Mouse (Mus musculus) testis, adult 10 weeks (tissue): ENCODE results near the gene Gm10600. TPM values are rescaled to one million over a fixed set of nuclear protein-coding genes. Genes with fewer than 3 reads are reported as not detected.

Experiments
- polyA plus RNA-seq: library from polyadenylated mRNA; stranded (reverse); fragments of 350-450 nt; fragmentation: Illumina TruSeq; extraction: RNeasy Lipid Tissue Mini Kit (QIAGEN cat#74804); gene quantifications from one replicate; pipeline ENCODE4 v1.2.3, GENCODE M21; 2014; ENCODE audit warnings: low read depth, low replicate concordance

Gene Gm10600
- polyA plus RNA-seq = 0.48 TPM

GRCm38 (mm10) chr4:42240339-42240738 is at the start of gene Gm10600:
TSS of gene Gm10600 (plus strand) at chr4:42240639.

GRCm38 (mm10) chr4:42255467-42255866 is 15.0 kb downstream of the Gm10600 start, which contains the start of gene Ccl21b:
TSS of gene Ccl21b (plus strand) at chr4:42255767.

Other genes starting within 250 kb of the Gm10600 start
- not detected for gene Gm21093, start 205.9 kb upstream of the Gm10600 start, polyA plus RNA-seq
- not detected for gene Gm3893, start 149.4 kb upstream of the Gm10600 start, polyA plus RNA-seq
- gene Gm13304, start 125.8 kb upstream of the Gm10600 start, polyA plus RNA-seq = not detected
- not detected for gene Gm13306, start 87.2 kb upstream of the Gm10600 start, polyA plus RNA-seq
- gene Gm13305, start 72.0 kb upstream of the Gm10600 start, polyA plus RNA-seq = 4.8 TPM
- gene Ccl21b, start 15.1 kb downstream of the Gm10600 start, polyA plus RNA-seq = not detected
- gene Gm21953, start 53.6 kb downstream of the Gm10600 start, polyA plus RNA-seq = not detected
- gene Fam205a3, start 77.7 kb downstream of the Gm10600 start, polyA plus RNA-seq = not detected
- gene Gm21586, start 198.7 kb downstream of the Gm10600 start, polyA plus RNA-seq = not detected
- 6.6 TPM for gene Gm2163, start 226.1 kb downstream of the Gm10600 start, polyA plus RNA-seq